Mouse (Mus musculus) inflammation-experienced regulatory T-cells (primary cell): Measurements from ENCODE around the gene Slc12a9. TPM values are rescaled to one million over a fixed set of nuclear protein-coding genes. Genes with fewer than 3 reads are reported as not detected.

Source experiments
- polyA plus RNA-seq, 2 experiments: library from polyadenylated mRNA; unstranded; fragments of 100-300 nt; shearing (Covaris generic); gene quantifications; one replicate each; pipeline ENCODE4 v1.2.1; 2017

Slc12a9 gene
- polyA plus RNA-seq: 10 to 100 TPM; 19.0 to 24.9 TPM

DNA sequence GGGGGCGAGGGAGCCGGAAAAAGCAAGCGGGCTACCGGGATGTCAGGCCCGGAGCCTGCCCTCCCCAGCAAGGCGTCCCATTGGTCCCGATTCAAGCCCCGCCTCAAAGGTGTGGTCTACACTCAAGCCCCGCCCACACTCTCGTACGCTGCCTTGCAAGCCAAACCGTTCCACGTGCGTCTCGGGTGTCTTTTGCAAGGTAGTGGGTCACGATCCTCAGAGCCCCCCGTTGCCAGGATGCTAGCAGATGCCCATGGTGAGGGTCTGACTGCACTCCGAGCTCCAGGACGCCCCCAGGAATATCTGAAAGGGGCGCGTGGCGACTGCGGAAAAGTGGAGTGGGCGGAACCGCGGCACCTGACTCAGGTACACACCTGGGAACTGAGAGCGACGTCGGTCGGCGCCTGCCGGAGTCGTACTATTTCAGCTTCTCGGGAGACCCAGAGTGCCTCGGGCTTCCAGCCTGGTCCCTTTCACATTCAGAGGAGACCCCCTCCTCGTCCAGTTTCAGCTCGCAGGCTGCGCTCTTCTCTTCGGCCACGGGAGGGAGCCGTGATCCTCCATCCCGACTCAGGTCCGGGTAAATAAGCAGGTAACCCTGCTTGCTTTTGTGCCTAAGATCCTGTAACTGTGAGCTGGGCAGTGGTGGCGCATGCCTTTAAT is at the start of gene Slc12a9:
Gene Slc12a9, minus strand, starts transcription at position 86 of the 663 bp plus-strand sequence.

DNA sequence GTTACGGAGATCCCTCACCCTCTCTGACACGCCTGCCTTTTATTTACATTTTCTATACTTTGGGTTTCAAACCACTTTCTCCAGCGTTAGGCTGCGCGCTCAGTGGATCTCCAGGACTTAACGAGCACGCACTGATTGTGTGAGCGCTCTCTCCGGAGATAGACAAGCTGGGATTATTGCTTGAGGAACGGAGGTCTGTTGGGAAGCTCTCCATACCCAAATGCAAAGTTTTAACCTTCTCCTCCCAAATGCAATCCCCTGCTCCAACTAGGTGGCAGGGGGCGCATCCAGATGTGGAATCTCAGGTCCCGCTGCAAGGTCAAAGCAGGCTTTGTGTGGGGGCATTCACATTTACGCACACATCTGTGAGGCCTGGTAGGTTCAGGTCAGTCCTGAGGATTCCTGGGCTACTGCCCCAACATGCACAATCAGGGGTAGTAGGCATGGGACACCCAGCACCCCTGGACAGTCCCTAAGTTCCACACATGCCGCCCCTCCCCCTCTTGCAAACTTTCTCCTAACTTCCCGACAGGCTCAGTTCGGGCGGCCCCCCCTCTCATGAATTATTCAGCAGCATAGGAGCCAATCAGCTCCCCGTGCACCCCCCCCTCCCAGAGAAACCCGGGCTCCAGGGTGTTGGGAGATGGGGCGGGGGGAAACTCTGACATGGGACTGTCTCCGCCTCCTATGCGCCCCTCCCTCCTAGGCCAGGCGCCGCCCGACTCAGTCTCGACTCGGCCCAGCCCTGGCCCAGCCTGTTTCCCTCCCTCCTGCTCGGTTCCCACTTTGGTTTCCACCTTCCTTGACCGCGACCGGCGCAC is 16.2 kb upstream of the Slc12a9 start, which contains the start of gene Ephb4:
Gene Ephb4, plus strand, starts transcription at position 726 of the 821 bp plus-strand sequence.

DNA sequence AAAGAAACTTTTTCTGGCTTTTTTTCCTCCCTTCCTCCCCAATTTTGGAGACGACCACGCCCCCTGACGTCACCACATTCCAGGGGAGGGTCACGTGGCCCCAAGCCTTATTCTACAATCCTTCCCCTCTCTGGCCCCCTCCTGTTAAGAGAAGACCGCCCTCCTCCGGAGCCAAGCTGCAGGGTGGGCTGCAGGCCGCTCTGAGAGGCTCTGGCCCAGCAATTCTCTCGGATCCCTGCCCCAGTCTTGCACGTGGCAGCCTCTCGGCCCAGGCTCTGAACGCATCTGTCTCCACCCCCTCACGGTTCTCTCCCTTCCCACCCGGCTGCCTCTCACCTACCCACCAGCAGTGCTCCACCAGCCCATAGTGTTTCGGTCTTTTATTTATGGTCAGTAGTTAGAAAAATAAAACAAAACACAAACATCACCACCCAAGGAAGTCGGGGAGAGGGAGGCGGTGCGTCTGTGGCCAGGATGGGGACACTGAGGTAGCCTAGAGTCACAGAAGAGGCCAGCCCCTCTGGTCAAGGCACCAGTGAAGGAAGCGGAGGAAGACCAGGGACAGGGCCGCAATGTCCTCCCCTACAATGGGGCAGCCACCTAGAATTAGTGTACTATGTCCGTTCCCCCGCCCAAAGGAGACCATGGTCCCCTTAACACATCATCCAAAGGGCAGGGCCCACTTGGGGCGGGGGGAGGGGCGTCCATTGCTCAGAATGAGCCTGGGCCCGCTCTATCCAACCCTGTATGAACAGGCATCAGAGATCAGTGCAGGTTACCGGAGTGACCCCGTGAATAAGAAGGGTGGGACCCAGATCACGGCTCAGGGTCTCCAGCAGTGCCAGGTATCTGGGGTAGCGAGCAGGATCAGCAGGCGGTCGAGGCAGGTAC is 19.0 kb downstream of the Slc12a9 start, which contains the start of gene Trip6:
Gene Trip6, minus strand, starts transcription at position 212 of the 891 bp plus-strand sequence.

DNA sequence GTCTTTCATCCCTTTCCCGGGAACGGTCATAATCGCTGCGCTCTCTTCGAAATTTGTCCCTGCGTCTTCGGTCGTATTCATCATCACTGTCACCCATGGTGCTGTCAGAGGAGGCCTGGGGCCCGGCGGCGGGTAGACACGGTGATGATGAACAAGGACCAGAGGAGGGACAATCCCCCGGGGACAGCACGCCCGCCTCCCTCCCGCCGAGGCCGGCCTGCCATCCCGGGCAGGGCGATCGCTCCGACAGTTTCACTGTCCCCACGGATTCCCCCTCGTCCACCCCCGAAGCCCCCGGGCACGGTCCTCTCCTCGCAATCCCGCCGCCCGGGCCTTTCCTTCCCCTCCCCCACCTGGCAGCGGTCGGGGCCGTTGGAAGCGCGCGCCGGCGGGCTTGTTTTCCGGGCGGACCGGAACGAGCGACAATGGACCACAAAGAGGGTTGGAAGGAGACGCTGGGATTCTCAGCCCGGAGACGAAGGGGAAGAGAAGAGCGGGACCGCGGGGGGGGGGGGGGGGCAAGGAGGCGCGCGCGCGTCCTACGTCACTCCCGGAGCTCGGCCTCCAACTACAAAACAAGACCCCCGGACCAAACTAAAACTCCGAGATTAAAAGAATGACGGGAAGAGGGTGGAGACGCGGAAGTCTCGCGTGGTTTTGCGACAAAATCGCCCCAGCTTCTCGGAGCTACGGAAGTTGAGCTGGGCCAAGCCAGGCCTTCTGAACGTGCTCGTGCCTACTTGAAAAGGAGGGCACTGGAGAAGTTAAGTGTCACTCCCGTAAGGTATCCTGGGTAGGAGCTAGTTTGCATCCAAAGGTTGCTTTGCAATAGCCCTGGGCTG is 26.1 kb downstream of the Slc12a9 start, which contains the start of gene Srrt:
Gene Srrt, minus strand, starts transcription at position 604 of the 842 bp plus-strand sequence.

DNA sequence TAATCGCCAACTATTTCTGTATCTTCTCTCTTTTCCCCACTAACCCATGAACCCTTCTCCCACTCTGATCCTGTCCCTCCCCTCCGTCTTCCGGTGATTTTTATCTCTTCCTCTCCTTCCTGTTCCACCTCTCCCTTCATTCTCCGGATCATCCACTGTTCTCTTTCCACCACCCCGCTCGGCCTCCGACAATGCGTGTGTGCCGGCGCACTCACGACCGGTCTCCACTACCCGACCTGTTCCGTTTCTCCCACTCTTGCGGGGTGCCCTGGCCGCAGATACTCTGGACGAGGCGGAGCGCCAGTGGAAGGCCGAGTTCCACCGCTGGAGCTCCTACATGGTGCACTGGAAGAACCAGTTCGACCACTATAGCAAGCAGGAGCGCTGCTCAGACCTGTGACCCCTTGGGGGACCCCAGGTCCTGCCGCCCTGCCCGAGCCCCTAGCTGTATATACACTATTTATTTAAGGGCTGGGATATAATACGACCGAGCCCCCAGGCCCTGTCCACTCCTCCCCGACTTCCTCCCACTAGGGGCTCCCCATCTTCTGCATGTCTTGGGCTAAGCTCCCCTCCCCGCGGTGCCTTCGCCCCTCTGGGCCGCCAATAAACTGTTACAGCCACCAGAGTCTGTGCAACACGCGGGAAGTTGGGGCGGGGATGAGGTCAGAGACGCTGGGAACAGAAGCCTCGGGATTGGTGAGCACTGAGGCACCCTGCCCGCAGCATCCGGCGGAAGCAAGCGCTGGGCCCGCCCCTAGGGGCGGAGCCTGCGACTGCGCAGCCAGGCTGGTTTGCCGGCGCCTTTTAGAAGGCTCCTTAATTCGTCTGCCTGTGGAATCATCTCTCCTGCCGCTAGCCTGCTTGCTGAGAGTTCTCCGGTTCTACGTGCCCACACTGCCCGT is 39.3 kb downstream of the Slc12a9 start, which contains the start of gene Ufsp1:
Gene Ufsp1, plus strand, starts transcription at position 791 of the 905 bp plus-strand sequence.

DNA sequence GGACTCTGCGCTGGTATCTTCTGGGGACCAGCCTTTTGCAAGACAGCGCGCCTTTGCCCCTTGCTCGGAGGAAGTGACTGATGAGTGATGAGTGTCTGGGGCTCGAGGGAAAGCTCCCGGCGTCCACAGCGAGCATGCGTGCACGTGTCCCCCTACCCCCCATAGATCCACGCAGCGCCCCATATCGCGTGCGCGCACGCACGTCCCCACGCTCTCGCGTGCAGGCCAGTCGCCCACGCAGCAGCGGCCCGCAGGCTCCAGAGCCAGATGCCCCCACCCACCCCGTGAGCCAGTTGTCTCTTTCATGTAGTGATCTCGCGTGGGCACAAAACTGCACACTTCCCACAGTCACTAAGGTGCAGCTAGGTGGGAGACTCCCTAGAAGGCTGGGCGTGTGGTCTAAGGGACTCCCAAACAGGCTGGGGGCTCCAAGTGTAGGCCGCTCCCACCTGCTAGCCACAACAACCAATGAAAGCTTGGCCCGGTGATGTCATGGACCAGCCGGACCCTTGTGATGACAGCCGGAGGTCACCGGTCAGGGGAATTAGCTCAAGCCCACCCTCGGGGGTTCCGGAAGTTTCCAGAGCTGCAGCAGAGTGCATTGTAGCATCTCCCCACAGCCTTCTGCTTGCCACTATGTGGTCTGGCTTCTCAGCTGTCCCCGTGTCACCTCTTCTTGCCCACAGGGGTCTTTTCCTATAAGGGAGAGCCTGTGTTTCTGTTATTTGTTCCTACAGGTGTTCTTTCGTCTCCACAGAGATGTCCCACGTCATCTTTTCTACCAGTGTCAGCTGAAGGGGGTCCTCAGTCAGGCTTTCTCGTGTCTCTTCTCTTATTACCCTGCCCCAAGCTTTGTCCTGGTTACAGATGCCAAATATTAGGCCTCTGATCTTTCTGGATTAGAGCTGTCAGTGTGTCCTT is 46.1 kb downstream of the Slc12a9 start, which contains the start of gene Ache:
Gene Ache, plus strand, starts transcription at position 488 of the 921 bp plus-strand sequence.

Other genes starting within 250 kb of the Slc12a9 start
- gene Trim56, start 217.4 kb downstream of the Slc12a9 start, polyA plus RNA-seq: 10 to 100 TPM; 11.7 to 16.4 TPM
- under 1 TPM in 1 of 2 experiments, not detected in 1; 0.93 TPM for gene Muc3, start 184.3 kb downstream of the Slc12a9 start, polyA plus RNA-seq
- gene Muc3a, start 121.2 kb downstream of the Slc12a9 start, polyA plus RNA-seq: 1 to 10 TPM; 1.5 to 1.9 TPM
- gene Ache, start 46.1 kb downstream of the Slc12a9 start, polyA plus RNA-seq: under 1 TPM; 0.13 to 0.20 TPM
- 1 to 10 TPM in 1 of 2 experiments, under 1 TPM in 1; 0.55 to 2.6 TPM for gene Ufsp1, start 39.0 kb downstream of the Slc12a9 start, polyA plus RNA-seq
- 100 to 1,000 TPM; 111 to 126 TPM for gene Srrt, start 25.9 kb downstream of the Slc12a9 start, polyA plus RNA-seq
- gene Trip6, start 19.2 kb downstream of the Slc12a9 start, polyA plus RNA-seq: 1 to 10 TPM; 4.1 to 5.2 TPM
- gene Ephb4, start 16.5 kb upstream of the Slc12a9 start, polyA plus RNA-seq: under 1 TPM; 0.14 to 0.64 TPM
- 1 to 10 TPM; 1.1 to 4.1 TPM for gene Zan, start 143.5 kb upstream of the Slc12a9 start, polyA plus RNA-seq
- 10 to 100 TPM; 35.2 to 41.1 TPM for gene Pop7, start 168.9 kb upstream of the Slc12a9 start, polyA plus RNA-seq
- 10 to 100 TPM; 10.9 to 13.1 TPM for gene Gigyf1, start 185.0 kb upstream of the Slc12a9 start, polyA plus RNA-seq
- under 1 TPM in 1 of 2 experiments, not detected in 1; 0.82 TPM for gene Epo, start 199.6 kb upstream of the Slc12a9 start, polyA plus RNA-seq
- gene Gnb2, start 199.9 kb upstream of the Slc12a9 start, polyA plus RNA-seq: 100 to 1,000 TPM; 293 to 297 TPM
- under 1 TPM in 1 of 2 experiments, not detected in 1; 0.76 TPM for gene Actl6b, start 219.9 kb upstream of the Slc12a9 start, polyA plus RNA-seq
- gene Tfr2, start 236.2 kb upstream of the Slc12a9 start, polyA plus RNA-seq: 1 to 10 TPM; 1.3 to 1.4 TPM